Mouse (Mus musculus) adrenal gland, postnatal 25 days (tissue): Measurements from ENCODE around the gene Zbtb34. TPM values are rescaled to one million over a fixed set of nuclear protein-coding genes. Genes with fewer than 3 reads are reported as not detected.

Source experiments
- microRNA-seq, 2 experiments: library from miRNA; unstranded; fragments of <30 nt; microRNA quantifications; one replicate each; pipeline ENCODE4 v1.2.0; 2021
- total RNA-seq: library from RNA; stranded (reverse); gene quantifications from 2 replicates; pipeline ENCODE4 v1.2.3, GENCODE M21; 2021

The Zbtb34 gene
- total RNA-seq, 1 experiment from 2014 or later, result 12.5 TPM

Small RNAs within 50 kb of the gene (microRNA-seq; reads per million reads assigned to microRNA genes)
- 0 reads per million in 2 experiments for gene Gm25998

Other genes with a start within 250 kb of the Zbtb34 start
- 21.2 and 23.6 TPM in 2 replicates for gene Angptl2, start 215.3 kb downstream of the Zbtb34 start, total RNA-seq
- gene Ralgps1, start 59.8 kb downstream of the Zbtb34 start, total RNA-seq, result 5.7 and 5.8 TPM in 2 replicates
- 22.2 and 27.4 TPM in 2 replicates for gene Zbtb43, start 37.2 kb upstream of the Zbtb34 start, total RNA-seq
- 0.15 TPM in 1 of 2 replicates, not detected in the other for gene Lmx1b, start 209.2 kb upstream of the Zbtb34 start, total RNA-seq